Mouse (Mus musculus) heart, adult 11 months (tissue): ENCODE measurements around the gene Aff2.

Experiments
- DNase-seq: peaks from one replicate; pipeline ENCODE4 v3.0.0; 2022

Aff2 gene

DNA sequence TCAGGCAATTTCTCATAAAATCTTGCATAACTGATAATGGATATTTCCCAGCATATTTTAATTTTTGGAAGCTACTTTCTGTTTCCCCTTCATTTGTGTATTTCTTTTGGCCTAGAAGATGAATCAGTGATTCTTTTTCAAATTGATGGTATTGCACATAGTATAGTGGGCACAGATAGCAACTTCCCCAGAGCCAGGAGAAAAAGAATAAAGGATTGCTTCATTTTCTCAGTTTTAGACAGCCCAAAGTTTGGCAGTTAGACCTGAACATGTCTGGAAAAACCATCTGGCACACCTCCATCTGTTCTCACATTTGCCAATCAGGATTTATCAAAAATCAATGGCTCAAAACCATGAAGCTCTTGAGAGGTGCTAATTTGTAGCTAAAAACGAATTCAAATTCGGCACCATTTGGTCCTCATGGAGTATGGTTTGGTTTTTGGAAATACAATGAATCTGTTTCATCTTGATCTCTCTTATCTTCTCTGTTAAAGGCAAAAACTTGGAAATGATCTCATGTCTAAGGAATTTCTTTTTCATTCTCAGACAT, 441.9 kb downstream of the Aff2 start:
- no peak for DNase-seq

DNA sequence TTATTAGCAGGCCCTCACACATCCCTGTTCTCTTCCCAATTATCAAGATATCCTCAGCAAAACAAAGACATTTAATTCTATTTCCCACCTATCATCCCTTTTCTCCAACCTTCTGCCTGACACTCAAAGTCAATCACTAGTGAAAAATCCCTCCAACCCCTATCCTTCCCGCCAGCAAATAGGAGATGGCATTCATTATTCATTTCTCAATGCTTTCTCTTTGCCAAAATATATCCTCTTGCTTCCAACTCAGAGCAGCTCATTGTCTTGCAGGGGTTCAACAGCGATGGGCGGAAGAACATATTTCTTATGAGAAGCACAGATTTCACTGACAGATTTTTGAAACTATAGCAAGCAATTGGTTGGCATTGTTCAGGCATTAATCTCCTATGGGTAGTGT, 442.4 kb downstream of the Aff2 start:
- DNase-seq: no peak

DNA sequence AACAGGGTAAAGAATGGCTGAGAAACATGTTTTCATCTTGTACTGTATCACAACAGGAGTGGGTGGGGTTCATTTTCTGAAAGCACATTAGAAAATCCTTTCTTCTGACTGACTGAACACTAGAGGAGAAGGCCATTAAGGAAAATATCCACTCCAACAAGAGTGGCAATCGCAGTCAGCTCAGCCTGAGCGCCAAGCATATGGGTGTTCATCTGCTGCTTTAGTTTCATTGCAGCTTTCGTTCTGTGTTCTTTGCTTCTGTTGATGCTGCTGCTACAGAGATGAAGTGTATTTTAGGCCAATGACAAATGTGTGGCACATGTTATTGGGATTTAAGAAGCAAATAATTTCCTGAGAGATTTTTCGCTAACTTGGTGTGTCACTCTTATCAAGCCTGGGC, 451.7 kb downstream of the Aff2 start:
- DNase-seq: no peak

DNA sequence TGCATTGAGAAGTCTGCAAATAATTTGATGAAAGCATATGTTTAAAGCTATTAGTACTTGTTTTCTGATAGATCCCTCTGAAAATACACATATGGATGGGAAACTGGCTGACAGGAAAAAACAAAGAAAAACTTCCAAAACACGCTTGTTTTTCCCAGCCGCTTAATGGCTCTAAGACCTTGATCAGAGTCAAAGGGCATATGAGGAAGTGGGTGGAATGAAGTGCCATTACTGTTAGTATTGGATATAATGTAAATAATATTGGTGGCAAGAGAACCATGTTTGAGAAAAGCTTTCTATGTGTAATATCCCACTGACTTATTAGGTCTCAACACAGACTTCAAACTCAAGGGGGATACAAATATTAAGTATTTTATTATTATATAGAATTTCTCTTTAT, 455.0 kb downstream of the Aff2 start:
- DNase-seq: no peak

DNA sequence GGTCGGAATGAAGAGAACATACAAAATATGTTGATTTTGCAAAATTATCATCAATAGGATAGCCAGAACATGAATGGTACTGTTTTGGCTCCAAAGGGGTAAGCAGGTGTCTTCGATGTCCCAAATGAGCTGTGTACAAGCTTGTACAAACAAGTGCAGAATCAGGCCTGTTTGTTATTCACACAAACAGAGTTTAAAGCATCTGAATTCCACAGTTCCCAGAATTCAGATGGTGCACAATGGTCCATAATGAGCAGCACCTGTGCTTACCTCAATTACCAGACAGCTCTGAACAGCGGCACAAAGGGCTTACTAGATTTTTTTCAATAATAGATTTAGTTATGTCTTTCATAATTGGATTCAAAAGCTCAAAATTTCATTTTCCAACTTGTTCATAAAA, 457.6 kb downstream of the Aff2 start:
- no peak for DNase-seq

DNA sequence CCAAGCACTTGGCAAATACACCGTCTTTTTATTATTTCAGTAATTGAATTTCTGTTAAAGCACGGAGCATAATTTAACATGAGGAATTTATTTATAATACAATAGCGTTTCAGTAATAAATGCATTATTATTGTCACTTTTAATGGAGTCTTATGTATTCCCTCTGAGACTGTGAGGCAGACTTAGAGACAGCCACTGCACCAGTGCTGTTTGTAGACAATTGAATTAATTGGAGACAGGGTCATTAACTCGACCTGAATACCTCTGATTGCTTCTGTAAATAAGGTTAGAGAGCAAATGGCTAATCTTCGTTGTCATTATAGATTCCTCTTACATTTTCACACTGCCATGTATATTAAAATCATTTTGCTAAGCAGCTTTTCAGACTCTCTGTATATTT, 458.1 kb downstream of the Aff2 start:
- no peak for DNase-seq

DNA sequence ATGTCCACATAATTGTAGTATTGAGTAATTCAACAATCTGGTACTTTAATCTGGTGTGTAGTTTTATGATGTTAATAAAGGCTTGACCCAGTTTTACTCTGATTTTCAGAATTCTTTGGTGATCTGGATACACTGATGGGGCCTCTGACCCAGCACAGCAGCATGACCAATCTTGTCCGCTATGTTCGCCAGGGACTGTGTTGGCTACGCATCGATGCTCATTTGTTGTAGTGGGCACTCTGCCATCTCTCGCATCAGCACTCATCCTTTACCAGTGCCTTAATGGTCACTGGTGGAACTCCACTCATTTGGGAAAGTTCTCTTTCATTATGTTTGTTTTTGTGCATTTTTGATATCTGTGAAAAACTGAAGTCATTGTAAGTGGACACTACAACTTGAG, 507.5 kb downstream of the Aff2 start:
- DNase-seq: no peak

DNA sequence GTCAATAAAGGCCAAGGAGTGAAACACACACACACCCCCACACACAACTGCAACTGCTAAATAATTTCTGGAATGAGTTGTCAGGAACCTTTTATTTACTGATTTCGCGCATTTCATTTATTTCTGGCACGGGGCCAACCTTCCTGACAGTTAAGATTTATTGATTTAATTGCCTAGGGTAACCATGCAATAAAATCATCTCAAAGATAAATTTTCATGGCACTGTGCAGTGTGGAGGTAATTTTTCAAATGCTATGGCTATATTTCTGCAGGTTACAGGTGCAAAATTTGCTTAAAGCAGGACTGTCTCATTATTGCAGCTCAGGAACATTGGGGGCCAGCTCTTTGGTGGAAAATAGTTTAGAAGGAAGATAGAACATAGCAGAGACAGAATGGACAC, 531.6 kb downstream of the Aff2 start:
- no peak for DNase-seq
